8 mouse cellular contexts compared by ENCODE assay signal in genomic region chr11:86969041-86969821, GRCm38 (mm10). TPM values are rescaled to one million over a fixed set of nuclear protein-coding genes. Genes with fewer than 3 reads are reported as not detected.
DNase-seq lines count a peak whose midpoint lies in the region; ATAC-seq lines count a peak whose summit lies in the region.

No protein-coding gene starts in this region.

- H3K4me1 ChIP-seq in lung, embryonic 15.5 days: peaks cover 41% of the 10 kb centered on the region
- peaks cover 34% of the 10 kb centered on the region for H3K4me1 ChIP-seq in hindbrain, embryonic 12.5 days
- 0 out of 2 replicates have a peak, but pooled peaks cover 6% of the 10 kb centered on the region for H3K4me1 ChIP-seq in neural tube, embryonic 14.5 days (ENCODE audit: control insufficient read depth, insufficient read depth, low read length)

- peak overlapping the region; percentile 54 for H3K27ac ChIP-seq in lung, embryonic 15.5 days
- H3K27ac ChIP-seq in hindbrain, embryonic 12.5 days: peak overlapping the region; percentile 49
- 0 out of 2 replicates have a peak overlapping the region, but pooled peaks have one; percentile 31 for H3K27ac ChIP-seq in neural tube, embryonic 14.5 days (ENCODE audit: low read depth, low read length)

- peak; percentile 59 for DNase-seq in embryo, embryonic 10.5 days (ENCODE audit: low spot score)
- no peak for DNase-seq in embryo, embryonic 10 days (ENCODE audit: low spot score)
- no peak for DNase-seq in lung, postnatal 14 days
- DNase-seq in spleen, postnatal 14 days (ENCODE audit: low spot score in 2 of 2): no peak

- no peak overlapping the region for H3K4me2 ChIP-seq in lung, embryonic 15.5 days
- H3K4me2 ChIP-seq in hindbrain, embryonic 12.5 days (replicated peaks): no peak overlapping the region
- H3K4me2 ChIP-seq in neural tube, embryonic 14.5 days (ENCODE audit: low read depth, low read length): no peak overlapping the region

- no peaks in the 10 kb centered on the region; the same call in 1 of the 2 replicates for H3K36me3 ChIP-seq in lung, embryonic 15.5 days
- H3K36me3 ChIP-seq in hindbrain, embryonic 12.5 days: no peaks in the 10 kb centered on the region
- H3K36me3 ChIP-seq in neural tube, embryonic 14.5 days (ENCODE audit: control insufficient read depth, insufficient read depth, low read length): no peaks in the 10 kb centered on the region

- no peak overlapping the region for H3K9ac ChIP-seq in lung, embryonic 15.5 days
- no peak overlapping the region for H3K9ac ChIP-seq in hindbrain, embryonic 12.5 days
- H3K9ac ChIP-seq in neural tube, embryonic 14.5 days (replicated peaks; ENCODE audit: low read depth, low read length): no peak overlapping the region

- ATAC-seq in lung, embryonic 15.5 days (ENCODE audit: borderline replicate concordance, extremely low read depth, low FRiP score, low TSS enrichment): no peak
- peak; percentile 40; the same call in 1 of the 2 replicates for ATAC-seq in hindbrain, embryonic 12.5 days (ENCODE audit: low FRiP score)
- peak; percentile 38; the same call in 1 of the 2 replicates for ATAC-seq in neural tube, embryonic 14.5 days (ENCODE audit: low read depth)
- no peak for ATAC-seq in cerebellum, adult (ENCODE audit: insufficient number of reproducible peaks, low FRiP score, low TSS enrichment)

- H3K27me3 ChIP-seq in lung, embryonic 15.5 days: no peaks in the 10 kb centered on the region
- H3K27me3 ChIP-seq in hindbrain, embryonic 12.5 days: no peaks in the 10 kb centered on the region
- no peaks in the 10 kb centered on the region for H3K27me3 ChIP-seq in neural tube, embryonic 14.5 days (ENCODE audit: control insufficient read depth, insufficient read depth, low read length)

- no peak overlapping the region for H3K4me3 ChIP-seq in lung, embryonic 15.5 days
- no peak overlapping the region for H3K4me3 ChIP-seq in hindbrain, embryonic 12.5 days
- H3K4me3 ChIP-seq in neural tube, embryonic 14.5 days (ENCODE audit: low read depth, low read length): no peak overlapping the region

- 62% methylated on average over 13 of the region's 13 CpGs for WGBS in lung, embryonic 15.5 days
- 31% methylated on average over 13 of the region's 13 CpGs for WGBS in hindbrain, embryonic 12.5 days
- 17% methylated on average over 13 of the region's 13 CpGs for WGBS in neural tube, embryonic 14.5 days

- no peaks in the 10 kb centered on the region for H3K9me3 ChIP-seq in lung, embryonic 15.5 days
- no peaks in the 10 kb centered on the region for H3K9me3 ChIP-seq in hindbrain, embryonic 12.5 days (replicated peaks)
- H3K9me3 ChIP-seq in neural tube, embryonic 14.5 days (ENCODE audit: control insufficient read depth, low read length): no peaks in the 10 kb centered on the region

RNA-seq across cellular contexts. Expression of gene Ypel2, which starts 24.3 kb away (rescaled TPM):
- 9.0 and 9.4 TPM in 2 replicates for polyA plus RNA-seq in lung, embryonic 15.5 days (2015; fragmentation: Nextera tagmentation; extraction: Ambion mirVana)
- 9.6 TPM in 2 replicates for polyA plus RNA-seq in hindbrain, embryonic 12.5 days (2016; fragmentation: Nextera tagmentation; extraction: Ambion mirVana)
- 2.9 and 3.1 TPM in 2 replicates for polyA plus RNA-seq in neural tube, embryonic 14.5 days (2014; fragmentation: Nextera tagmentation; extraction: Ambion mirVana)

Comparison
In these comparisons a context has a peak if more than half of its experiments do, and no peak if none do; other contexts are left out.
1. ATAC-seq: peak in hindbrain, embryonic 12.5 days (single experiment) and neural tube, embryonic 14.5 days (single experiment); none in lung, embryonic 15.5 days (single experiment) and cerebellum, adult (single experiment).
2. Peak in every context shown above with its lines, with median percentiles within 50 percentile points of each other: H3K27ac ChIP-seq.